Mouse (Mus musculus) stomach, postnatal 0 days (tissue): ENCODE results near the gene Slbp. TPM values are rescaled to one million over a fixed set of nuclear protein-coding genes. Genes with fewer than 3 reads are reported as not detected.

Experiments
- ATAC-seq: fragments of 200-750 bp; cut with Nextera tagmentation; 2 replicates; pipeline ENCODE4 v1.8.0; 2017; ENCODE audit not compliant: low FRiP score, low TSS enrichment
- DNase-seq: peaks from one replicate; pipeline ENCODE4 v3.0.0-alpha.2; 2016; ENCODE audit warnings: low spot score
- H3K27ac ChIP-seq: fragments of 300-500 bp; sonication (generic); replicated peaks from 2 replicates; pipeline ENCODE4 v1.5.1; 2014; ENCODE audit warnings: mild to moderate bottlenecking, control low read depth
- H3K27me3 ChIP-seq: fragments of 300-500 bp; sonication (generic); 2 replicates; pipeline ENCODE4 v1.6.1; 2014; ENCODE audit warnings: low read length; ENCODE audit not compliant: control insufficient read depth, insufficient read depth
- H3K36me3 ChIP-seq: fragments of 300-500 bp; sonication (generic); 2 replicates; pipeline ENCODE4 v1.6.1; 2014; ENCODE audit warnings: low read length, mixed read lengths; ENCODE audit not compliant: control insufficient read depth, insufficient read depth
- H3K4me1 ChIP-seq: fragments of 300-500 bp; sonication (generic); replicated peaks from 2 replicates; pipeline ENCODE4 v1.6.1; 2014; ENCODE audit warnings: antibody characterized with exemption; ENCODE audit not compliant: control insufficient read depth, insufficient read depth
- H3K4me2 ChIP-seq: fragments of 300-500 bp; sonication (generic); replicated peaks from 2 replicates; pipeline ENCODE4 v1.6.1; 2014; ENCODE audit warnings: low read depth, mild to moderate bottlenecking, control low read depth, moderate library complexity
- H3K4me3 ChIP-seq: fragments of 300-500 bp; sonication (generic); 2 replicates; pipeline ENCODE4 v1.5.1; 2014; ENCODE audit warnings: low read depth, low read length, control low read depth
- H3K9ac ChIP-seq: fragments of 300-500 bp; sonication (generic); 2 replicates; pipeline ENCODE4 v1.6.1; 2014; ENCODE audit warnings: mild to moderate bottlenecking, low read length, control low read depth, mixed read lengths
- H3K9me3 ChIP-seq: fragments of 300-500 bp; sonication (generic); 2 replicates; pipeline ENCODE4 v1.6.1; 2016; ENCODE audit warnings: low read length; ENCODE audit not compliant: control insufficient read depth
- CTCF ChIP-seq: IDR thresholded peaks from 2 replicates; pipeline ENCODE4 v1.5.1; 2016; ENCODE audit warnings: antibody characterized with exemption, low read depth, mild to moderate bottlenecking, moderate library complexity
- EP300 ChIP-seq: optimal IDR thresholded peaks from 2 replicates; pipeline ENCODE3; 2016; ENCODE audit warnings: antibody characterized with exemption
- WGBS: fragments of 180-500 bp; shearing (Covaris S2); extraction: QIAGEN DNeasy Blood & Tissue Kit; methylation state at CpG from one replicate; pipeline ENCODE4 v1.1.7; 2014; 5-methylcytosine and 5-hydroxymethylcytosine counted together
- polyA plus RNA-seq: library from polyadenylated mRNA; unstranded; fragments of >200 nt; fragmentation: Nextera tagmentation; extraction: Ambion mirVana; gene quantifications from 2 replicates; pipeline ENCODE4 v1.2.1, GENCODE M21; 2015

The Slbp gene
- polyA plus RNA-seq, 1 experiment from 2014 or later, result 87.3 TPM

GRCm38 (mm10) chr5:33689852-33690645, 37.7 kb upstream of the Slbp start:
- DNase-seq (no peak), ATAC-seq (peak; percentile 12; the same call in 1 of the 2 replicates)
- H3K27ac ChIP-seq, result no peak overlapping the region
- no peaks in the 10 kb centered on the region for H3K36me3 ChIP-seq
- H3K9me3 ChIP-seq, result no peaks in the 10 kb centered on the region
- no peak overlapping the region for H3K4me3 ChIP-seq
- H3K9ac ChIP-seq, result peak overlapping the region; percentile 31; the same call in 1 of the 2 replicates
- WGBS, result 71% methylated on average over 11 of the region's 11 CpGs
- no peak overlapping the region for H3K4me2 ChIP-seq
- H3K4me1 ChIP-seq, result peaks cover 6% of the 10 kb centered on the region
- TF ChIP-seq CTCF, result no peak
- no peak for TF ChIP-seq EP300
- no peaks in the 10 kb centered on the region for H3K27me3 ChIP-seq

GRCm38 (mm10) chr5:33689221-33689844, 37.0 kb upstream of the Slbp start:
- Histone ChIP-seq H3K27me3 (no peaks in the 10 kb centered on the region), H3K27ac (no peak overlapping the region), H3K9ac (no peak overlapping the region; the same call in 1 of the 2 replicates), H3K4me3 (no peak overlapping the region), H3K9me3 (no peaks in the 10 kb centered on the region), H3K4me1 (peaks cover 4% of the 10 kb centered on the region), H3K36me3 (no peaks in the 10 kb centered on the region), H3K4me2 (no peak overlapping the region)
- ATAC-seq, result peak; percentile 19; the same call in 1 of the 2 replicates
- no peak for TF ChIP-seq EP300
- TF ChIP-seq CTCF, result no peak
- no peak for DNase-seq
- 64% methylated on average over 20 of the region's 20 CpGs for WGBS

GRCm38 (mm10) chr5:33688278-33689220, 36.2 kb upstream of the Slbp start:
- H3K9me3 ChIP-seq, result no peaks in the 10 kb centered on the region
- H3K9ac ChIP-seq, result no peak overlapping the region
- H3K27me3 ChIP-seq, result no peaks in the 10 kb centered on the region
- H3K36me3 ChIP-seq, result no peaks in the 10 kb centered on the region
- WGBS, result 69% methylated on average over 14 of the region's 14 CpGs
- 0 out of 2 replicates have a peak overlapping the region, but pooled peaks have one; percentile 18 for H3K27ac ChIP-seq
- no peak overlapping the region for H3K4me3 ChIP-seq
- TF ChIP-seq EP300, result no peak
- TF ChIP-seq CTCF, result no peak
- ATAC-seq (no peak), DNase-seq (no peak)
- H3K4me1 ChIP-seq, result peaks cover 4% of the 10 kb centered on the region
- H3K4me2 ChIP-seq, result no peak overlapping the region

GRCm38 (mm10) chr5:33687142-33687541, 34.8 kb upstream of the Slbp start:
- TF ChIP-seq EP300 (no peak), CTCF (peak; percentile 18; the same call in 1 of the 2 replicates)
- Histone ChIP-seq H3K9me3 (no peaks in the 10 kb centered on the region), H3K4me3 (no peak overlapping the region), H3K27ac (no peak overlapping the region), H3K4me1 (peaks cover 2% of the 10 kb centered on the region; the same call in 1 of the 2 replicates), H3K4me2 (no peak overlapping the region), H3K27me3 (no peaks in the 10 kb centered on the region), H3K9ac (no peak overlapping the region), H3K36me3 (no peaks in the 10 kb centered on the region)
- DNase-seq (no peak), ATAC-seq (no peak)
- whole genome bisulfite sequencing, result 67% methylated on average over 4 of the region's 4 CpGs

GRCm38 (mm10) chr5:33684932-33685331, 32.6 kb upstream of the Slbp start:
- Histone ChIP-seq H3K27me3 (no peaks in the 10 kb centered on the region), H3K27ac (no peak overlapping the region), H3K4me3 (no peak overlapping the region), H3K9ac (no peak overlapping the region), H3K4me2 (no peak overlapping the region), H3K9me3 (no peaks in the 10 kb centered on the region), H3K36me3 (no peaks in the 10 kb centered on the region), H3K4me1 (peaks cover 2% of the 10 kb centered on the region; the same call in 1 of the 2 replicates)
- no peak for TF ChIP-seq EP300
- TF ChIP-seq CTCF, result no peak
- no peak for DNase-seq
- WGBS, result 85% methylated on average over 4 of the region's 4 CpGs
- ATAC-seq, result no peak
